Mouse (Mus musculus) gastrocnemius, postnatal 14 days (tissue): ENCODE measurements around the gene Nln. TPM values are rescaled to one million over a fixed set of nuclear protein-coding genes. Genes with fewer than 3 reads are reported as not detected.

Experiments
- DNase-seq: peaks from one replicate; pipeline ENCODE4 v3.0.0; 2021; ENCODE audit warnings: mixed read lengths
- intact Hi-C: fragments of 180-260 bp; cut with DNase I; formaldehyde crosslinking; loops from one replicate; pipeline ENCODE4 v1.15.1; 2025; ENCODE audit warnings: low total_unique reads
- long read RNA-seq, 2 experiments: library from polyadenylated mRNA; stranded (forward); transcript quantifications; one replicate each; pipeline ENCODE4 v2.0.0; 2021
- total RNA-seq, 2 experiments: library from RNA; stranded (reverse); gene quantifications; 2 replicates each; pipeline ENCODE4 v1.2.3; 2021

Nln gene
- total RNA-seq = 1 to 10 TPM; 7.4 to 7.5 TPM
- long read RNA-seq, experiment 1, full-length matches to known transcripts = 2 of 4 reads
- long read RNA-seq, experiment 1, partial matches to known transcripts = 1 of 4 reads
- long read RNA-seq, experiment 1, other reads (novel, unspliced or antisense) = 1 of 4 reads
- long read RNA-seq, experiment 2, full-length matches to known transcripts = 7 of 8 reads
- long read RNA-seq, experiment 2, partial matches to known transcripts = 0 of 8 reads
- long read RNA-seq, experiment 2, other reads (novel, unspliced or antisense) = 1 of 8 reads

DNA sequence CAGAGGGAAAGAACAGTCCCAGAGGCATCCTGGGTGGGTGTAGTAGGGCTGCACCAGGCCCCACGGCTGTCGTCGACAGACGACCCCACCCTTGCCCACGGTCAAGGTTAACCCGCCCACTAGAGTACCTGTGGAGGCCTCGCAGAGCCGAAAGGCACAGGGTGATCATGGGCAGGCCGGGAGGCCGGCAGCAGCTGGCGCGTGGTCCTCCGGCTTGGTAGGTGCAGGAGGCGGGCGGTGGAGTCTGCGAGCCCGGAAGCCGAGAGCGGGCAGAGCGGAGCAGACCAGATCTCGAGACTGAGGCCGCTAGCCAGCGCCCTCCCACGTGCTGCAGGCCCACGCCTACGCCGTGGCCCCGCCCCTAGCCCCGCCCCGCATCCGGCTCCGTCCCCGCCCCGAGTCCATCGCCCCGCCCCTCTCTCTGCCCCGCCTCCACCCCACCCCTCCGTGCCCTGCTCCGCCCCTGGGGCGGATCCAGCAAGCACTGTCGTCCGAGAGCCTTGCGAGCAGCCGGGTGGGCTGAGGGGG, at the start of gene Nln, which contains the start of gene Sgtb:
TSS of gene Nln (minus strand) at position 327 of the 528 bp plus-strand sequence.
TSS of gene Sgtb (plus strand) at position 454 of the 528 bp plus-strand sequence.
- intact Hi-C loops = no loop called here
- peak; percentile 87 for DNase-seq

DNA sequence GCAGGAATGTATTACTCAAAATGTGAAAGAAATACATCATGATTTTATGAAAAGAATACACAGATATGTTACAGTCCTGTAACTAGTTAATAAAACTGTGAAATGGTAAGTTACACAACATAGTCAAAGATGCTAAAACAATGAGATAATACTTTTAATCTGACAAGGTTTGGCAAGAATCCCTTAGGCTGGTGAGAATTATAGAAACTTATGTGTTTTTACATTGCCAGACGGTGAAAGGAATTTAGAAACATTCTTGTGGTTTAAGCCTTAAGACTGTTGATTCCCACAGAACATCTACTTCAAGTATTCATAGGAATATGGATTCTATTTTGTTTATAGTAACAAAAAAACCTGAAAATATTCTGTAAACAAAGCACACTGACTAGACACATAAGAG, 46.3 kb upstream of the Nln start:
- DNase-seq = no peak
- intact Hi-C loops = no loop called here

DNA sequence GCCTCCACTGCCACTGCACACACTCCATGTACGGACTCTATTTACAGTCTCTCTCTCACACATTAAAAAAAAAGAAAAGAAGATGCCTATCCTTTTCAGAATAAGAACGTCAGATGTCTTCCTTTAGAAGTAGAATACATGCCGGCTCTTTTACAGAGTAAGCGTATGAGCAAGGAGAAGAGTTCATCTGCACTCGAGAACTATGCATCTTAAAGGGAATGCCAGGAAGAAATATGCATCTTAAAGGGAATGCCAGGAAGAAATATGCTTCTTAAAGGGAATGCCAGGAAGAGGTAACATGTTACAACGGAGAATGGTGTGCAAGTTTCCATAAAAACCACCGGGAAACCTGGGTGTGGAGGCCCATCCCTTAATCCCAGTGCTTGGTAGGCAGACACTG, 45.7 kb upstream of the Nln start:
- DNase-seq = no peak
- intact Hi-C loops = no loop called here

GRCm38 (mm10) chr13:104154180-104154579, 44.8 kb upstream of the Nln start:
- intact Hi-C loops = no loop called here
- no peak for DNase-seq

- no peak for DNase-seq
- intact Hi-C loops = no loop called here
Measured at GRCm38 (mm10) chr13:104145646-104146045, 36.2 kb upstream of the Nln start.

DNA sequence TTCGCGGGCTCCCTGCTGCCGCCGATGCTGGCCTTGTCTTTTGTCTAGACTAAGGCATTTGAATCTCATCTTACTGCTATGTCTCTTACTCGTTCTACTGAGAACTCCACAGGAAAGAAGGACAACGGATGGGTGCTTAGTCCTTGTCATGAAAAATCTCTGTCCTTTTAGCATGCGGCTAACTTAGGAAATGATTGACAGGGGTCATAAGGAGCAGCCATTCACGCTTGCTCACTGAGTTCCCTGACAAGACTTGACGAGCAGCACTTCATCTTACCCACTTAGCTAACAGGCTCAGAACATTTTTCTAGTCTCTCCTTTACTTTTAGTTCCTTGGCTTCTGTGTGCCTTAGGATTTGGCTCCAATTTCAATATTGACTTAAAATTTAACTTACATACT, 35.5 kb upstream of the Nln start:
- no peak for DNase-seq
- intact Hi-C loops = no loop called here

DNA sequence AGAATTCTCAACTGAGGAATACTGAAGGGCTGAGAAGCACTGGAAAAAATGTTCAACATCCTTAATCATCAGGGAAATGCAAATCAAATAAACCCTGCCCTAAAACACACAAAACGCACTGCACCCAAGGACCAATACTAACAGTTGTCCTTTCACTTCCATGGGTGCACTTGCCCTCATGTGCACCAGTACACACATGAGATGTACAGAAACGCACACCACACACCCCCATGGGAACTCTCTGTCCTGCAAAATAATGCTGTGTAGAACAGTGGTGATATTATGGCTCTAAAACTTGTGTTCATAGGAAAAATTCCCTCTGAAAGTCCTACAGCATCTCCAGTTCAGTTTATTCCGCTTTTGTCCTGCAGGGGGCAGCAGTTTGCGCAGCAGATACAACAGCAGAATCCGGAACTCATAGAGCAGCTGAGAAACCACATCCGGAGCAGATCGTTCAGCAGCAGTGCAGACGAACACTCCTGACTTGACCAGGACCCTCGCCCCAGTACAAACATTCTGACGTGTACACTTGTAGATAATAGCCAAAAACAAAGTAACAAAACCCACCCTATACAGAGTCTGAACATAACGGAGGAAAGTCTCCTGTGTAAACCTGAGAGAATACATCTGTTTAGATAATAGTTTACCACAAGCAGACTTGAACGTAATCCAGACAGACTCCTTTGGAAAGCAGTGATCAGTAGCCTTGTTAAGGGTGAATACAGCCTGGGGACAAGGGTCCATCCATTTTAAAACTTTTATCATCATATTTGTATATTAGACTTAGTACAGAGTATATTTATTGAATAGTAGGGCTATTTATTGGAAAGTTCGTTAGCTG, 30.2 kb upstream of the Nln start:
- DNase-seq = peak; percentile 74
- intact Hi-C loops = no loop called here

DNA sequence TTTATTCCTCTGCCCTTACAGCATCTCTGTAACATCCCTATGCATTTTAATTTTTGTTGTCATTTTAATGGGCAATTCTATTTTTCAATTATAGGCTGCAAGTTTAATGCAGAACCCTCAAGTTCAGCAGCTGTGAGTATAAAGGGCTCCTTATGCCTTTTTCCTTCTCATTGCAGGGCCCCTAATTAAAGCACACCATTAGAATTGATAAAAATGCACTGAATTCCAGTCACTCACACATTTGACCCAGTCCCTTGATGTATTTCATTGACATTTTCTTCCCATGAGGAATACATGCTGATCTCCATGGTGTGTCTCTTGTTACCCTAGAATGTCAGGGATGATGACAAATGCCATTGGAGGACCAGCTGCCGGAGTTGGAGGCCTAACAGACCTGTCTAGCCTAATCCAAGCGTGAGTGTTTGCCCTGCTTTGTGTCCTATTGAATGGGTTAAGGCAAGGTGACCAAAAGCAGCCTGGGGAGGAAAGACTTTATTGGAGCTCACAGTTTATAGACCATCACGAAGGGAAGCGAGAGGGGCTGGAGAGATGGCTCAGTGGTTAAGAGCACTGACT, 25.2 kb upstream of the Nln start:
- DNase-seq = no peak
- intact Hi-C loops = no loop called here

GRCm38 (mm10) chr13:104132561-104132960, 23.1 kb upstream of the Nln start:
- no peak for DNase-seq
- intact Hi-C loops = no loop called here

- intact Hi-C loops = no loop called here
Measured at GRCm38 (mm10) chr13:104123662-104124381, 14.4 kb upstream of the Nln start.

GRCm38 (mm10) chr13:104122078-104122840, 12.8 kb upstream of the Nln start:
- intact Hi-C loops = no loop called here
- no peak for DNase-seq

More at GRCm38 (mm10) chr13:104123662-104124381, 14.4 kb upstream of the Nln start:
- DNase-seq = no peak

- DNase-seq = no peak
- intact Hi-C loops = no loop called here
Measured at GRCm38 (mm10) chr13:104114827-104115226, 5.4 kb upstream of the Nln start.

- intact Hi-C loops = no loop called here
- DNase-seq = no peak
Measured at GRCm38 (mm10) chr13:104113782-104114181, 4.4 kb upstream of the Nln start.

GRCm38 (mm10) chr13:104112266-104112900, 3.0 kb upstream of the Nln start:
- DNase-seq = no peak
- intact Hi-C loops = no loop called here

DNA sequence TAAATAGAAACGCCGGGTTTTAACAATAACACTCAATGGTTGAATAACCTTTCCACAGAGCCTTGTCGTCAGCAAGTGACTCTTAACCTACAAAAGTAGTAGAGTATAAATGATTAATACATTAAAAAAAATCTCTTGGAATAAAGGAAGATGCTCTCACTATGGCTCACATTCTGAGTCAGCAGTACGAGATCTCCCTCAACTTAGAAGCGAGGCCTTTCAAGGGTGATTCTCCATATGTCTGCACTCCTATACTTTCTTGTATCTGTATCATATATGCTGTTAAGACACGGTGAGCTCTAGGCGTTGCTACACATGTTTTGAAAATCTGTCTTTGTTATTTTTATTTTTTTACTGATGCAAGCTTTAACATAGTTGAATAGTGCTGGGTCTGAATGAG, 1.1 kb upstream of the Nln start:
- intact Hi-C loops = no loop called here
- no peak for DNase-seq

DNA sequence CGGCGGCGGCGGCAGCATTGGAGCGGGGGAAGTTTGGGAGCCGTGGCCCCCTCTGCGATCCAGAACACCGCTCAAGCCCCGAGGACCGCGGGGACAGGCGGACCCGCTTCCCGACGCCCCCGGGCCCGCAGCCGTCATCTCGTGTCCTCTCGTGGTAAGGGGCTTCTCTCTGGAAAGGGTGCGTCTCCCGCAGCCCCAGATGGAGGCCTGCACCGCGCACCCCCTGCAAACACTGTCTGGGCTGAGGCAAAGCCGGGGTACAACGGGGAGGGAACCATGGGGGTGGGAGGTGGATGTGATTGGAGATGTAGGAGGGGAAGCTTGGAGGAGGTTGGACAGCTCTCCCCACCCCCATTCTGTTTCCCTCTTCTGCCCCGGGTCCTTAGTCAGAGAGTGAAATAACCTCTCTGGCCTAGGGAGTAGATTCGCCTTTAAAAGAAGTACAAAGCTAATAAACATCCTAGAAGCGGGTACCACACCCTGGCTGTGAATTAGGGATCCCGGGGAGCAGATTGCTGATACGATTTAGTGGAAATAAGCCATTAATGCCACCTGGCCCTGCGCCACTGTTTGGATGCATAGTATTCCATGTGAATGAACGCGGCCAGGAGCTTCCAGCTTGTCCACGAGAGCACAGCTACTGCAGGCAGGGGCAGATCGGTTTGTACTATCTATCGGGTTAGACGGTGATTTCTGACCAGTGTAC, 555 bp upstream of the Nln start:
- intact Hi-C loops = no loop called here

GRCm38 (mm10) chr13:104108651-104109287, 645 bp downstream of the Nln start:
- DNase-seq = no peak
- intact Hi-C loops = no loop called here

More for the DNA sequence above, 555 bp upstream of the Nln start:
- no peak for DNase-seq
